Mouse (Mus musculus) midbrain, embryonic 10.5 days (tissue): ENCODE data around the gene Pex10. TPM values are rescaled to one million over a fixed set of nuclear protein-coding genes. Genes with fewer than 3 reads are reported as not detected.

ENCODE experiments used
- DNase-seq: peaks from one replicate; pipeline ENCODE4 v3.0.0-alpha.2; 2017; ENCODE audit warnings: low spot score
- H3K27ac ChIP-seq: fragments of 300-500 bp; sonication (generic); replicated peaks from 2 replicates; pipeline ENCODE4 v1.5.1; 2016; ENCODE audit warnings: mild to moderate bottlenecking
- H3K27me3 ChIP-seq: fragments of 300-500 bp; sonication (generic); 2 replicates; pipeline ENCODE4 v1.6.1; 2016; ENCODE audit warnings: low read depth, mild to moderate bottlenecking; ENCODE audit not compliant: poor library complexity, severe bottlenecking
- H3K36me3 ChIP-seq: fragments of 300-500 bp; sonication (generic); 2 replicates; pipeline ENCODE4 v1.6.1; 2016; ENCODE audit warnings: mild to moderate bottlenecking, moderate library complexity
- H3K4me1 ChIP-seq: fragments of 300-500 bp; sonication (generic); 2 replicates; pipeline ENCODE4 v1.6.1; 2016
- H3K4me3 ChIP-seq: fragments of 300-500 bp; sonication (generic); 2 replicates; pipeline ENCODE4 v1.5.1; 2016; ENCODE audit warnings: mild to moderate bottlenecking, moderate library complexity
- H3K9me3 ChIP-seq: fragments of 300-500 bp; sonication (generic); replicated peaks from 2 replicates; pipeline ENCODE4 v1.6.1; 2016; ENCODE audit warnings: mild to moderate bottlenecking
- WGBS: fragments of 180-500 bp; shearing (Covaris S2); methylation state at CpG from one replicate; pipeline ENCODE4 v1.1.7; 2016; 5-methylcytosine and 5-hydroxymethylcytosine counted together
- polyA plus RNA-seq: library from polyadenylated mRNA; unstranded; fragments of >200 nt; fragmentation: Nextera tagmentation; extraction: Ambion mirVana; gene quantifications from 2 replicates; pipeline ENCODE4 v1.2.1, GENCODE M21; 2016

Gene Pex10
- polyA plus RNA-seq, 1 experiment from 2014 or later, result 21.1 TPM

- Histone ChIP-seq H3K27ac (no peak overlapping the region), H3K9me3 (no peaks in the 10 kb centered on the region), H3K27me3 (no peaks in the 10 kb centered on the region), H3K4me1 (no peaks in the 10 kb centered on the region), H3K36me3 (no peaks in the 10 kb centered on the region), H3K4me3 (no peak overlapping the region)
- 91% methylated on average over 4 of the region's 4 CpGs for WGBS
- DNase-seq, result no peak
Measured at GRCm38 (mm10) chr4:155107886-155108285, 41.1 kb downstream of the Pex10 start.

GRCm38 (mm10) chr4:155109471-155109870 lies 42.7 kb downstream of the Pex10 start:
- no peaks in the 10 kb centered on the region for H3K36me3 ChIP-seq
- DNase-seq, result no peak
- WGBS, result 89% methylated on average over 5 of the region's 5 CpGs
- H3K27me3 ChIP-seq, result no peaks in the 10 kb centered on the region
- no peak overlapping the region for H3K4me3 ChIP-seq
- no peaks in the 10 kb centered on the region for H3K9me3 ChIP-seq
- H3K27ac ChIP-seq, result no peak overlapping the region
- H3K4me1 ChIP-seq, result peaks cover 6% of the 10 kb centered on the region; the same call in 1 of the 2 replicates

- Histone ChIP-seq H3K4me3 (no peak overlapping the region), H3K4me1 (peaks cover 23% of the 10 kb centered on the region), H3K9me3 (no peaks in the 10 kb centered on the region), H3K27ac (0 out of 2 replicates have a peak overlapping the region, but pooled peaks have one; percentile 24), H3K27me3 (no peaks in the 10 kb centered on the region), H3K36me3 (no peaks in the 10 kb centered on the region)
- no peak for DNase-seq
- WGBS, result 74% methylated on average over 8 of the region's 8 CpGs
Measured at GRCm38 (mm10) chr4:155113766-155114410, 47.1 kb downstream of the Pex10 start.

GRCm38 (mm10) chr4:155116607-155117006 lies 49.8 kb downstream of the Pex10 start:
- 91% methylated on average over 4 of the region's 4 CpGs for WGBS
- no peaks in the 10 kb centered on the region for H3K36me3 ChIP-seq
- no peak overlapping the region for H3K4me3 ChIP-seq
- no peaks in the 10 kb centered on the region for H3K9me3 ChIP-seq
- no peak for DNase-seq
- H3K27ac ChIP-seq, result no peak overlapping the region
- no peaks in the 10 kb centered on the region for H3K27me3 ChIP-seq
- H3K4me1 ChIP-seq, result peaks cover 37% of the 10 kb centered on the region

- WGBS, result 83% methylated on average over 6 of the region's 6 CpGs
- Histone ChIP-seq H3K27ac (no peak overlapping the region), H3K4me3 (no peak overlapping the region), H3K9me3 (no peaks in the 10 kb centered on the region), H3K36me3 (no peaks in the 10 kb centered on the region), H3K4me1 (peaks cover 43% of the 10 kb centered on the region), H3K27me3 (no peaks in the 10 kb centered on the region)
- no peak for DNase-seq
Measured at GRCm38 (mm10) chr4:155117396-155117978, 50.7 kb downstream of the Pex10 start.

- 82% methylated on average over 10 of the region's 10 CpGs for WGBS
- H3K9me3 ChIP-seq, result no peaks in the 10 kb centered on the region
- peaks cover 49% of the 10 kb centered on the region for H3K4me1 ChIP-seq
- no peak for DNase-seq
- no peaks in the 10 kb centered on the region for H3K36me3 ChIP-seq
- H3K27ac ChIP-seq, result 0 out of 2 replicates have a peak overlapping the region, but pooled peaks have one; percentile 38
- H3K4me3 ChIP-seq, result no peak overlapping the region
- no peaks in the 10 kb centered on the region for H3K27me3 ChIP-seq
Measured at GRCm38 (mm10) chr4:155118278-155118677, 51.5 kb downstream of the Pex10 start.

GRCm38 (mm10) chr4:155120038-155120437 lies 53.2 kb downstream of the Pex10 start:
- Histone ChIP-seq H3K27ac (no peak overlapping the region), H3K4me1 (peaks cover 50% of the 10 kb centered on the region), H3K9me3 (no peaks in the 10 kb centered on the region), H3K27me3 (no peaks in the 10 kb centered on the region), H3K4me3 (no peak overlapping the region), H3K36me3 (no peaks in the 10 kb centered on the region)
- no peak for DNase-seq
- WGBS, result 90% methylated on average over 7 of the region's 7 CpGs

GRCm38 (mm10) chr4:155120583-155120982 lies 53.8 kb downstream of the Pex10 start:
- no peak overlapping the region for H3K4me3 ChIP-seq
- H3K9me3 ChIP-seq, result no peaks in the 10 kb centered on the region
- no peaks in the 10 kb centered on the region for H3K27me3 ChIP-seq
- H3K4me1 ChIP-seq, result peaks cover 51% of the 10 kb centered on the region
- DNase-seq, result no peak
- 81% methylated on average over 5 of the region's 5 CpGs for WGBS
- H3K27ac ChIP-seq, result 0 out of 2 replicates have a peak overlapping the region, but pooled peaks have one; percentile 42
- H3K36me3 ChIP-seq, result no peaks in the 10 kb centered on the region

GRCm38 (mm10) chr4:155121222-155121621 lies 54.4 kb downstream of the Pex10 start:
- Histone ChIP-seq H3K9me3 (no peaks in the 10 kb centered on the region), H3K27me3 (no peaks in the 10 kb centered on the region), H3K4me1 (peaks cover 55% of the 10 kb centered on the region), H3K4me3 (no peak overlapping the region), H3K27ac (peak overlapping the region; percentile 42; the same call in 1 of the 2 replicates), H3K36me3 (no peaks in the 10 kb centered on the region)
- 87% methylated on average over 6 of the region's 6 CpGs for WGBS
- DNase-seq, result no peak

Other genes with a start within 250 kb of the Pex10 start
- 0.22 and 0.57 TPM in 2 replicates for gene Ttc34, start 229.6 kb upstream of the Pex10 start, polyA plus RNA-seq
- gene Mmel1, start 197.4 kb upstream of the Pex10 start, polyA plus RNA-seq, result 0.20 and 0.35 TPM in 2 replicates
- gene Fam213b, start 167.9 kb upstream of the Pex10 start, polyA plus RNA-seq, result 45.9 and 46.8 TPM in 2 replicates
- gene Tnfrsf14, start 138.5 kb upstream of the Pex10 start, polyA plus RNA-seq, result 0.67 and 0.99 TPM in 2 replicates
- gene Hes5, start 106.1 kb upstream of the Pex10 start, polyA plus RNA-seq, result 690 and 827 TPM in 2 replicates
- gene Pank4, start 102.9 kb upstream of the Pex10 start, polyA plus RNA-seq, result 47.6 and 48.6 TPM in 2 replicates
- gene Plch2, start 10.2 kb upstream of the Pex10 start, polyA plus RNA-seq, result 0.57 and 0.72 TPM in 2 replicates
- gene Rer1, start 19.4 kb downstream of the Pex10 start, polyA plus RNA-seq, result 137 and 147 TPM in 2 replicates
- gene Morn1, start 19.6 kb downstream of the Pex10 start, polyA plus RNA-seq, result 5.1 and 6.2 TPM in 2 replicates
- 8.9 and 10.1 TPM in 2 replicates for gene Ski, start 155.6 kb downstream of the Pex10 start, polyA plus RNA-seq
- gene Faap20, start 182.8 kb downstream of the Pex10 start, polyA plus RNA-seq, result 118 and 120 TPM in 2 replicates